Mouse (Mus musculus): ENCODE results near the gene Serp1.
"Not testable (repeated sequence)": the region's sequence is repeated elsewhere in the genome, so short reads cannot be mapped to it uniquely, and the experiment has no call there.

The Serp1 gene

GRCm38 (mm10) chr3:58508020-58508750 is 17.5 kb downstream of the Serp1 start:
- DNase-seq (ENCODE audit: low read depth, low spot score) = no peak

- DNase-seq (ENCODE audit: low read depth, low spot score) = no peak
Observed at GRCm38 (mm10) chr3:58504676-58505075, 21.0 kb downstream of the Serp1 start.

GRCm38 (mm10) chr3:58503720-58504333 is 21.9 kb downstream of the Serp1 start:
- no peak for DNase-seq (ENCODE audit: low read depth, low spot score)

- DNase-seq (ENCODE audit: low read depth, low spot score) = no peak
Observed at GRCm38 (mm10) chr3:58501961-58502360, 23.7 kb downstream of the Serp1 start.

GRCm38 (mm10) chr3:58493621-58494020 is 32.1 kb downstream of the Serp1 start:
- no peak for DNase-seq (ENCODE audit: low read depth, low spot score)

- DNase-seq (ENCODE audit: low read depth, low spot score) = peak; percentile 6
Observed at GRCm38 (mm10) chr3:58490787-58491186, 34.9 kb downstream of the Serp1 start.

- DNase-seq (ENCODE audit: low read depth, low spot score) = no peak
Observed at GRCm38 (mm10) chr3:58487999-58488775, 37.5 kb downstream of the Serp1 start.

GRCm38 (mm10) chr3:58487121-58487520 is 38.6 kb downstream of the Serp1 start:
- no peak for DNase-seq (ENCODE audit: low read depth, low spot score)

- no peak for DNase-seq (ENCODE audit: low read depth, low spot score)
Observed at GRCm38 (mm10) chr3:58485883-58486282, 39.8 kb downstream of the Serp1 start.

GRCm38 (mm10) chr3:58478755-58479455 is 46.8 kb downstream of the Serp1 start:
- no peak for DNase-seq (ENCODE audit: low read depth, low spot score)

- DNase-seq (ENCODE audit: low read depth, low spot score) = not testable (repeated sequence)
Observed at GRCm38 (mm10) chr3:58475298-58475697, 50.4 kb downstream of the Serp1 start.

Data from retina, adult 2 months (tissue).